Mouse (Mus musculus) heart, postnatal 0 days (tissue): ENCODE results near the gene Iars2.

Source experiments
- CTCF ChIP-seq: IDR thresholded peaks from 2 replicates; pipeline ENCODE4 v1.5.1; 2016; ENCODE audit warnings: antibody characterized with exemption, control low read depth, low read depth
- EP300 ChIP-seq: IDR thresholded peaks from 2 replicates; pipeline ENCODE4 v1.6.1; 2016; ENCODE audit warnings: antibody characterized with exemption, low read depth

DNA sequence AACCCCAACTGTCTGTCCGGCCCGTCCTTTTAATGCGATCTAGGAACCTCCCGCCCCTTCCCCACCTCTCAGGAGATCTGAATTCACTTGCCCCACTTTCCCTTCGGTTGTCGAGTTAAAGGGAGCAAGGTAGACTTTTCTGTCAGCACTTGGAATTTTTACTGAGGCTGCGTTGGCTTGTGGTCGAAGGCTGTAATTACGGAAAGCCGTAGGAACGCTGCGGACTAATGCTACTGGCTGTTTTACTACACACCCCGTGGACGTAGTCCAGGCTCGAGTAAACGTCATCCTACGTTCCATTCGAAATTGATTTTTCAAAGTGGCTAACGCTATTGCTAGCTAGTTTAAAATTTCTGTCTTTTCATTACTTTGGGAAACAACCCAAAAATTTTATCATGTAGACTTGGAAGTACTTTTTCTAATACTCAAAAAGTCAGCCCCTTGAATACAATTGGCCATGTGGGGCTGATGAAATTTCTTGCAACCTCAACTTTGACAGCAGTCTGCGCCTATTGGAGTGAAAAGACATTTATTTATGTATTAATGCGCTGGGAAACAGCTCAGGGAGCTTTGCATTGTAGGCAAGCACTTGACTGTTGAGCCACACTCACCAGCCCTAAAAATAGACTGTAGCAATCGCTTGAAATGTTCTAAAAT, 34.5 kb upstream of the Iars2 start:
- no peak for TF ChIP-seq CTCF
- no peak; the same call in 1 of the 2 replicates for TF ChIP-seq EP300
